Mouse (Mus musculus) olfactory bulb, adult 2 months (tissue): ENCODE measurements at regions not wholly inside any gene's neighbourhood (a gene's known extent, or its start where the extent isn't known, plus 50 kb on each side); places are given as distances from the start of the nearest gene placed in this dataset.

Experiments
- CTCF ChIP-seq: fragments of 200-500 bp; IDR thresholded peaks from 2 replicates; pipeline ENCODE4 v1.5.1; 2012; ENCODE audit warnings: low read depth, mild to moderate bottlenecking, low read length, moderate library complexity; ENCODE audit not compliant: insufficient read depth
- POLR2A ChIP-seq: fragments of 200-500 bp; IDR thresholded peaks from 2 replicates; pipeline ENCODE4 v1.6.1; 2012; ENCODE audit warnings: mild to moderate bottlenecking, low read depth, low read length, moderate library complexity; ENCODE audit not compliant: insufficient read depth

- TF ChIP-seq POLR2A: no peak
- no peak for TF ChIP-seq CTCF
Observed at GRCm38 (mm10) chr11:79764026-79764425, 173.0 kb downstream of the Rab11fip4 start.
